Mouse (Mus musculus) frontal cortex, postnatal 25 days (tissue): ENCODE data around the gene H2-Ab1.
"Not testable (repeated sequence)": the region's sequence is repeated elsewhere in the genome, so short reads cannot be mapped to it uniquely, and the experiment has no call there.

Source experiments
- DNase-seq, 2 experiments: peaks; one replicate each; pipeline ENCODE4 v3.0.0; 2022; ENCODE audit warnings: low spot score in 2 of 2

Gene H2-Ab1

GRCm38 (mm10) chr17:34307216-34307615 lies 49.7 kb downstream of the H2-Ab1 start:
- no peak for DNase-seq

- no peak for DNase-seq
These were observed 50.7 kb downstream of the H2-Ab1 start for GRCm38 (mm10) chr17:34308161-34308560.

- no peak for DNase-seq
These were observed 51.7 kb downstream of the H2-Ab1 start for GRCm38 (mm10) chr17:34309225-34309624.

GRCm38 (mm10) chr17:34309683-34310385 lies 52.3 kb downstream of the H2-Ab1 start:
- DNase-seq, result peak; percentile 21 to 46

- not testable (repeated sequence) for DNase-seq
These were observed 53.0 kb downstream of the H2-Ab1 start for GRCm38 (mm10) chr17:34310526-34310925.

- no peak for DNase-seq
These were observed 54.7 kb downstream of the H2-Ab1 start for GRCm38 (mm10) chr17:34312185-34312584.

GRCm38 (mm10) chr17:34313393-34313792 lies 55.9 kb downstream of the H2-Ab1 start:
- peak; percentile 61 to 70 for DNase-seq

GRCm38 (mm10) chr17:34314286-34314685 lies 56.8 kb downstream of the H2-Ab1 start:
- DNase-seq, result no peak

GRCm38 (mm10) chr17:34315512-34315911 lies 58.0 kb downstream of the H2-Ab1 start:
- DNase-seq, result no peak

- no peak for DNase-seq
These were observed 59.2 kb downstream of the H2-Ab1 start for GRCm38 (mm10) chr17:34316697-34317096.

GRCm38 (mm10) chr17:34317275-34317674 lies 59.8 kb downstream of the H2-Ab1 start:
- DNase-seq, result no peak
